Mouse (Mus musculus) lung, adult 2 months (tissue): ENCODE measurements around the gene Saa3.

Experiments
- CTCF ChIP-seq: fragments of 200-500 bp; IDR thresholded peaks from 2 replicates; pipeline ENCODE4 v1.5.1; 2011; ENCODE audit warnings: mild to moderate bottlenecking, low read length, control low read depth; ENCODE audit not compliant: insufficient read depth
- POLR2A ChIP-seq: fragments of 200-500 bp; IDR thresholded peaks from 2 replicates; pipeline ENCODE4 v1.6.1; 2011; ENCODE audit warnings: low read depth, mild to moderate bottlenecking, control low read depth, low read length, borderline replicate concordance; ENCODE audit errors: extremely low read depth

DNA sequence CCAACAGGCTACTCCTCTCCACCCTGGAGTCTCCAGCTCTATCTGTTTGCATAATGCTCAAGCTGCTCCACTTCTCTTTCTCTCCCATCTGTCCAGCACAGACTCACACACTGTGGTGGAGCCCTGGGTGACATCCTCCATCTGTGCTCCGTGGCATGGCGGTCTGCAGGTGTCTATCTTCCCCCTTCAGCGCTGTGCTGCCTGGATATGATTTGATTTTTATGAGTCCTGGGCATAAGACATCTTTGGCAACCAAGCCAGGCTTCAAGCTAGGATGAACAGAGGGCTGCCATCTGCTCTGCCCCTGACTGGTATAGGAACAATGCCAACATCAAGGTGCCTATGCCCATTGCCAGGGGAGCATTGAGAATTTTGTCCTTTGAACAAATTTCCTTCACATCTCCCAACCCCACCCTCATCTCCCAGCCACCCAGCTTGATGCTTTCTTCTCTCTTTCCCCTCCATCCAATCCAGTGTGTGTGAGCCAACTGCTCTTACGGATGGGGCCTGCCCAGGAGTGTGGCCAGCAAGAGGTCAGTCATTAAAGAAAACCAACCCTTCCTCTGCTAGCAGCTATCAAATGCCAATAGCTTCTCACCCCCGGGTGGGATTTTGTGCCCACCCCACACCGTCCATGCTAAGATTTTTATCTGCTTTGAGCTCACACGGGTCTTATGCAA, 3.2 kb upstream of the Saa3 start:
- TF ChIP-seq CTCF: no peak
- no peak for TF ChIP-seq POLR2A
